Comparison of ENCODE assay signal across 8 mouse cellular contexts in the genomic region with DNA sequence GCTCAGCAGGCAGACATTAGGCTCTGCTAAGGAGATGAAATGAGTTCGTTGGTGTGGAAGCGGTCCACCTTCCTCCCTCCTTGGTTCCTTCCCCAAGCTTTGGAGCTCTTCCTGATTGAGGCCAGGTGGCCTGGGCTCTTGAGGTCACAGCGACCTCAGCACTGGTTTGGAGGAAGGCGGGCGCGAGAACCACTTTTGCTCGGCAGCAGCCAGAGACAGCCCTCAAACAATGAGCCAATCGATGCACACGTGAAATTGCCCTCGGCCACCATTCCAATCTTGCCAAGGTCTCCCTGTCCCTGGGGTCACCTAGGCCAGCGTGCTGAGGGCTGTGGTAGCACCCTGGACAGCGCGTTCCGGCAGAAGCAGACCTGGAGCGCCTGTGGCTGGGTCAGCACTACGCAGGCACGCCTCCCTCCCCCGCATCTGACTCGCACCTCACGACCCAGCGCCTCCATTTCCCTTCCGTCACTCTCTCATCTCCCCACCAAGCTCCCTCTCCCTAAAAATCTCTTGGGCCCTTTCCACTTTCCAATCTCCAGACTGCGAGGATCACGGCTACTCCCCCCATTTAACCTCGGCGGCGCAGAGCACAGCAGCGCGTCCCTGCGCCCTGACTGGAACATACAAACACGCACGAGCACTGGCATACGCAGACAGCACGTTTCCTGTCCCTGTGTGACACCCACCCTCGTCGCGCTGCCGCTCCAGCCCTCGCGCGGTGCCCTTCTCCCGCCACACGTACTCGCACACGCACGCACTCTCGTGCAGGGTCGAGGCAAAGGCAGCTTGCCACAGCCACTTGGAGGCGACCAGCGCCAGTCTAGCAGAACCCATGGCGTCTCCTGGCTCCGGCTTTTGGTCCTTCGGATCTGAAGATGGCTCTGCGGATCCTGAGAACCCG. TPM values are rescaled to one million over a fixed set of nuclear protein-coding genes. Genes with fewer than 3 reads are reported as not detected.
A peak's percentile ranks its signal among the peaks of the same experiment; 100 is the strongest.
DNase-seq lines count a peak whose midpoint lies in the region; ATAC-seq and TF ChIP-seq lines count a peak whose summit lies in the region.

Gene Gad2, plus strand, starts transcription at position 378 of the 904 bp plus-strand sequence.

- ATAC-seq in G1E (ENCODE audit: extremely low read depth, insufficient number of reproducible peaks, low FRiP score, poor library complexity, severe bottlenecking) = no peak
- ATAC-seq in embryonic facial prominence, embryonic 11.5 days (replicated peaks; ENCODE audit: insufficient number of reproducible peaks, low FRiP score, low TSS enrichment, low read depth) = peak; percentile 72
- ATAC-seq in hindbrain, embryonic 13.5 days (ENCODE audit: low FRiP score) = peak; percentile 78

- H3K4me3 ChIP-seq in G1E (ENCODE audit: low read depth, low read length) = peak within 1 kb of the TSS; percentile 22
- H3K4me3 ChIP-seq in embryonic facial prominence, embryonic 11.5 days (ENCODE audit: low read depth, low read length) = peak within 1 kb of the TSS; percentile 34
- H3K4me3 ChIP-seq in hindbrain, embryonic 13.5 days = peak within 1 kb of the TSS; percentile 61
- H3K4me3 ChIP-seq in myocyte = no peak within 1 kb of the TSS

- intact Hi-C loops in heart, postnatal 25 days (cut with DNase I) = no loop called here
- intact Hi-C loops in left cerebral cortex, postnatal 10 days (cut with DNase I) = loop anchor here (5.0 kb wide), 1 partner anchor 665 kb away; no protein-coding TSS in a partner anchor

- H3ac ChIP-seq in myocyte (ENCODE audit: control insufficient read depth, insufficient read length) = no peak within 1 kb of the TSS

- H3K4me2 ChIP-seq in embryonic facial prominence, embryonic 11.5 days (ENCODE audit: low read depth, low read length) = peak within 1 kb of the TSS; percentile 52
- peak within 1 kb of the TSS; percentile 84 for H3K4me2 ChIP-seq in hindbrain, embryonic 13.5 days
- H3K4me2 ChIP-seq in myocyte (ENCODE audit: low read depth) = peak within 1 kb of the TSS; percentile 24

- H3K79me2 ChIP-seq in myocyte (ENCODE audit: control insufficient read depth, insufficient read depth) = no peaks in the 10 kb centered on the region

- peak; percentile 83 for DNase-seq in heart, adult 11 months
- DNase-seq in heart, postnatal 25 days (ENCODE audit: low spot score) = no peak
- no peak for DNase-seq in G1E (ENCODE audit: low spot score)
- peak; percentile 50 for DNase-seq in embryonic facial prominence, embryonic 11.5 days (ENCODE audit: low spot score)
- peak in 1 of 2 experiments; percentile 36 for DNase-seq in left cerebral cortex, postnatal 10 days (ENCODE audit: extremely low spot score in 1 of 2, low spot score in 2 of 2)
- DNase-seq in urinary bladder, postnatal 4 days (ENCODE audit: low spot score in 2 of 2) = no peak

- under 1% methylated on average over 54 of the region's 55 CpGs for WGBS in embryonic facial prominence, embryonic 11.5 days
- under 1% methylated on average over 55 of the region's 55 CpGs for WGBS in hindbrain, embryonic 13.5 days

- no peak for TF ChIP-seq CTCF in G1E (IDR thresholded peaks at IDR 0.05; ENCODE audit: low read depth, low read length)

- peaks cover 41% of the 10 kb centered on the region for H3K27me3 ChIP-seq in G1E (ENCODE audit: insufficient read depth, low read length)
- H3K27me3 ChIP-seq in embryonic facial prominence, embryonic 11.5 days (ENCODE audit: control insufficient read depth, insufficient read depth, low read length) = peaks cover 62% of the 10 kb centered on the region
- H3K27me3 ChIP-seq in hindbrain, embryonic 13.5 days = peaks cover 82% of the 10 kb centered on the region
- peaks cover 31% of the 10 kb centered on the region for H3K27me3 ChIP-seq in myocyte (ENCODE audit: control insufficient read depth, insufficient read depth, insufficient read length)

- no peak within 1 kb of the TSS; the same call in 1 of the 2 replicates for H3K9ac ChIP-seq in embryonic facial prominence, embryonic 11.5 days (replicated peaks; ENCODE audit: low read length)
- H3K9ac ChIP-seq in hindbrain, embryonic 13.5 days = peak within 1 kb of the TSS; percentile 88

- TF ChIP-seq POLR2A in myocyte (IDR thresholded peaks at IDR 0.05; ENCODE audit: insufficient read length, low read depth) = no peak

- H3K36me3 ChIP-seq in G1E (replicated peaks) = no peaks in the 10 kb centered on the region
- no peaks in the 10 kb centered on the region for H3K36me3 ChIP-seq in embryonic facial prominence, embryonic 11.5 days (replicated peaks; ENCODE audit: control insufficient read depth, insufficient read depth, low read depth, low read length)
- no peaks in the 10 kb centered on the region for H3K36me3 ChIP-seq in hindbrain, embryonic 13.5 days
- H3K36me3 ChIP-seq in myocyte (ENCODE audit: control insufficient read depth, insufficient read depth) = no peaks in the 10 kb centered on the region

- peaks cover 9% of the 10 kb centered on the region for H3K9me3 ChIP-seq in G1E (replicated peaks)
- H3K9me3 ChIP-seq in embryonic facial prominence, embryonic 11.5 days (replicated peaks; ENCODE audit: control insufficient read depth, low read length) = no peaks in the 10 kb centered on the region
- H3K9me3 ChIP-seq in hindbrain, embryonic 13.5 days = no peaks in the 10 kb centered on the region

- no peaks in the 10 kb centered on the region; the same call in 1 of the 2 replicates for H3K4me1 ChIP-seq in G1E (ENCODE audit: insufficient read depth, low read depth, low read length)
- peaks cover 2% of the 10 kb centered on the region for H3K4me1 ChIP-seq in embryonic facial prominence, embryonic 11.5 days (ENCODE audit: control insufficient read depth, insufficient read depth, low read length)
- H3K4me1 ChIP-seq in hindbrain, embryonic 13.5 days (replicated peaks) = peaks cover 43% of the 10 kb centered on the region

- H3K27ac ChIP-seq in embryonic facial prominence, embryonic 11.5 days (replicated peaks; ENCODE audit: low read depth, low read length) = no peak within 1 kb of the TSS; the same call in 1 of the 2 replicates
- H3K27ac ChIP-seq in hindbrain, embryonic 13.5 days = peak within 1 kb of the TSS; percentile 98

TF ChIP-seq in myocyte, 11 proteins besides CTCF, POLR2A, EP300 and RAD21:
- TF ChIP-seq MYOD1 (IDR thresholded peaks at IDR 0.05; ENCODE audit: control insufficient read depth in 1 of 3, insufficient read length in 2 of 3, low read depth in 2 of 3) = no peak
- TF ChIP-seq REST (IDR thresholded peaks at IDR 0.05; ENCODE audit: insufficient read depth, insufficient read length) = peak; percentile 96
TF ChIP-seq in myocyte: peak in this region for 1.

RNA-seq across cellular contexts. Expression of gene Gad2, which starts in this region (rescaled TPM):
- total RNA-seq in heart, postnatal 25 days (2021) = not detected
- total RNA-seq in G1E (2014; fragmentation: Nextera tagmentation) (not detected in 2 replicates), G1E (2017) (0.11 and 0.12 TPM in 2 replicates)
- polyA plus RNA-seq in G1E (2012) (not detected in 2 replicates), myocyte (2012; fragmentation: generic; extraction: Trizol) (not detected)
- polyA plus RNA-seq in embryonic facial prominence, embryonic 11.5 days (2014; fragmentation: Nextera tagmentation; extraction: Ambion mirVana) = 2.8 and 3.6 TPM in 2 replicates
- 62.9 and 68.3 TPM in 2 replicates for polyA plus RNA-seq in hindbrain, embryonic 13.5 days (2015; fragmentation: Nextera tagmentation; extraction: Ambion mirVana)
- 10 to 100 TPM; 74.6 to 91.9 TPM for total RNA-seq in left cerebral cortex, postnatal 10 days (2021)

Comparison
In these comparisons a context has a peak if more than half of its experiments do, and no peak if none do; other contexts are left out.
1. RNA of gene Gad2 (total RNA-seq): 74.6 to 91.9 TPM in left cerebral cortex, postnatal 10 days; 0.11 to 0.12 TPM in G1E and not detected in heart, postnatal 25 days; every median in the first group is over 10 times any median in the second.
2. RNA of gene Gad2 (polyA plus RNA-seq): 62.9 to 68.3 TPM in hindbrain, embryonic 13.5 days; 2.8 to 3.6 TPM in embryonic facial prominence, embryonic 11.5 days, not detected in G1E and not detected in myocyte (single experiment); every median in the first group is over 10 times any median in the second.
3. DNase-seq: peak in heart, adult 11 months (single experiment) and embryonic facial prominence, embryonic 11.5 days (single experiment); none in heart, postnatal 25 days (single experiment), G1E (single experiment) and urinary bladder, postnatal 4 days (0 of 2).
4. H3K4me2 ChIP-seq: peak in every context shown above with its lines; median percentile 84 in hindbrain, embryonic 13.5 days; 52 in embryonic facial prominence, embryonic 11.5 days; 24 in myocyte.